Mouse (Mus musculus) hindbrain, embryonic 11.5 days (tissue): ENCODE measurements at regions not wholly inside any gene's neighbourhood (a gene's known extent, or its start where the extent isn't known, plus 50 kb on each side); places are given as distances from the start of the nearest gene placed in this dataset.
A peak's percentile ranks its signal among the peaks of the same experiment; 100 is the strongest.

Experiments used
- ATAC-seq: fragments of 200-750 bp; cut with Nextera tagmentation; 2 replicates; pipeline ENCODE4 v1.8.0; 2017; ENCODE audit warnings: mild to moderate bottlenecking, moderate TSS enrichment, moderate library complexity; ENCODE audit not compliant: low FRiP score
- DNase-seq: peaks from one replicate; pipeline ENCODE4 v3.0.0-alpha.2; 2015; ENCODE audit warnings: low spot score
- H3K27ac ChIP-seq: fragments of 300-500 bp; sonication (generic); 2 replicates; pipeline ENCODE4 v1.5.1; 2014; ENCODE audit warnings: mild to moderate bottlenecking, low read depth, low read length
- H3K27me3 ChIP-seq: fragments of 300-500 bp; sonication (generic); 2 replicates; pipeline ENCODE4 v1.6.1; 2014; ENCODE audit warnings: mild to moderate bottlenecking, low read length, moderate library complexity, mixed read lengths; ENCODE audit not compliant: control insufficient read depth, insufficient read depth
- H3K36me3 ChIP-seq: fragments of 300-500 bp; sonication (generic); 2 replicates; pipeline ENCODE4 v1.6.1; 2014; ENCODE audit warnings: mild to moderate bottlenecking, low read length, moderate library complexity, mixed read lengths; ENCODE audit not compliant: control insufficient read depth, insufficient read depth
- H3K4me1 ChIP-seq: fragments of 300-500 bp; sonication (generic); replicated peaks from 2 replicates; pipeline ENCODE4 v1.6.1; 2014; ENCODE audit warnings: low read length, mixed read lengths; ENCODE audit not compliant: control insufficient read depth, insufficient read depth
- H3K4me2 ChIP-seq: fragments of 300-500 bp; sonication (generic); replicated peaks from 2 replicates; pipeline ENCODE4 v1.6.1; 2014; ENCODE audit warnings: mild to moderate bottlenecking, low read depth, low read length
- H3K4me3 ChIP-seq: fragments of 300-500 bp; sonication (generic); 2 replicates; pipeline ENCODE4 v1.5.1; 2014; ENCODE audit warnings: low read depth, low read length
- H3K9ac ChIP-seq: fragments of 300-500 bp; sonication (generic); 2 replicates; pipeline ENCODE4 v1.6.1; 2014; ENCODE audit warnings: low read depth, low read length
- H3K9me3 ChIP-seq: fragments of 300-500 bp; sonication (generic); 2 replicates; pipeline ENCODE4 v1.6.1; 2016; ENCODE audit warnings: low read length; ENCODE audit not compliant: control insufficient read depth
- WGBS: fragments of 180-500 bp; shearing (Covaris S2); extraction: QIAGEN DNeasy Blood & Tissue Kit; methylation state at CpG from one replicate; pipeline ENCODE4 v1.1.7; 2014; 5-methylcytosine and 5-hydroxymethylcytosine counted together

- H3K27ac ChIP-seq = no peak overlapping the region
- WGBS = 65% methylated on average over 2 of the region's 2 CpGs
These were observed 70.5 kb upstream of the Efemp1 start for GRCm38 (mm10) chr11:28782486-28782885.

GRCm38 (mm10) chr11:28770831-28771230 is 82.2 kb upstream of the Efemp1 start:
- H3K9ac ChIP-seq = no peak overlapping the region
- no peaks in the 10 kb centered on the region for H3K36me3 ChIP-seq
- no peaks in the 10 kb centered on the region for H3K4me1 ChIP-seq
- H3K4me3 ChIP-seq = no peak overlapping the region
- no peak overlapping the region for H3K4me2 ChIP-seq
- DNase-seq (no peak), ATAC-seq (no peak)
- WGBS = 80% methylated on average over 1 of the region's 1 CpGs
- no peaks in the 10 kb centered on the region for H3K9me3 ChIP-seq
- H3K27me3 ChIP-seq = no peaks in the 10 kb centered on the region
- H3K27ac ChIP-seq = no peak overlapping the region

More at GRCm38 (mm10) chr11:28782486-28782885, 70.5 kb upstream of the Efemp1 start:
- Histone ChIP-seq H3K27me3 (no peaks in the 10 kb centered on the region), H3K4me2 (no peak overlapping the region), H3K4me1 (no peaks in the 10 kb centered on the region), H3K9ac (no peak overlapping the region), H3K4me3 (no peak overlapping the region), H3K36me3 (no peaks in the 10 kb centered on the region), H3K9me3 (no peaks in the 10 kb centered on the region)
- ATAC-seq (no peak), DNase-seq (no peak)

- no peak overlapping the region for H3K27ac ChIP-seq
- no peak overlapping the region for H3K4me2 ChIP-seq
- H3K4me1 ChIP-seq = no peaks in the 10 kb centered on the region
- no peaks in the 10 kb centered on the region for H3K36me3 ChIP-seq
- ATAC-seq (no peak), DNase-seq (no peak)
- H3K9ac ChIP-seq = no peak overlapping the region
- H3K9me3 ChIP-seq = no peaks in the 10 kb centered on the region
- H3K4me3 ChIP-seq = no peak overlapping the region
- H3K27me3 ChIP-seq = no peaks in the 10 kb centered on the region
These were observed 92.3 kb upstream of the Efemp1 start for GRCm38 (mm10) chr11:28760751-28761150.

- Histone ChIP-seq H3K36me3 (no peaks in the 10 kb centered on the region), H3K9ac (no peak overlapping the region), H3K27me3 (peaks cover 4% of the 10 kb centered on the region; the same call in 1 of the 2 replicates), H3K4me3 (no peak overlapping the region), H3K27ac (no peak overlapping the region), H3K4me2 (peak overlapping the region; percentile 23; the same call in 1 of the 2 replicates), H3K9me3 (no peaks in the 10 kb centered on the region), H3K4me1 (no peaks in the 10 kb centered on the region)
- 6% methylated on average over 8 of the region's 8 CpGs for WGBS
- ATAC-seq (peak; percentile 93), DNase-seq (peak; percentile 80)
These were observed 117.9 kb upstream of the Efemp1 start for GRCm38 (mm10) chr11:28734941-28735597.

- Histone ChIP-seq H3K27ac (no peak overlapping the region), H3K4me3 (no peak overlapping the region), H3K36me3 (no peaks in the 10 kb centered on the region), H3K9ac (no peak overlapping the region), H3K4me2 (no peak overlapping the region), H3K27me3 (peaks cover 4% of the 10 kb centered on the region; the same call in 1 of the 2 replicates), H3K9me3 (no peaks in the 10 kb centered on the region), H3K4me1 (no peaks in the 10 kb centered on the region)
- DNase-seq = no peak
- 17% methylated on average over 1 of the region's 1 CpGs for WGBS
- ATAC-seq = peak; percentile 46; the same call in 1 of the 2 replicates
These were observed 118.4 kb upstream of the Efemp1 start for GRCm38 (mm10) chr11:28734581-28734931.

- peak; percentile 10 for DNase-seq
These were observed 119.0 kb upstream of the Efemp1 start for GRCm38 (mm10) chr11:28733877-28734580.

GRCm38 (mm10) chr11:28730140-28730539 is 122.9 kb upstream of the Efemp1 start:
- ATAC-seq = no peak
- H3K36me3 ChIP-seq = no peaks in the 10 kb centered on the region

More at GRCm38 (mm10) chr11:28733877-28734580, 119.0 kb upstream of the Efemp1 start:
- Histone ChIP-seq H3K4me2 (no peak overlapping the region), H3K4me1 (no peaks in the 10 kb centered on the region), H3K9ac (no peak overlapping the region), H3K36me3 (no peaks in the 10 kb centered on the region), H3K4me3 (no peak overlapping the region), H3K9me3 (no peaks in the 10 kb centered on the region), H3K27me3 (peaks cover 4% of the 10 kb centered on the region; the same call in 1 of the 2 replicates), H3K27ac (no peak overlapping the region)
- WGBS = 18% methylated on average over 3 of the region's 3 CpGs
- ATAC-seq = 0 out of 2 replicates have a peak, but pooled peaks have one; percentile 36

GRCm38 (mm10) chr11:28709511-28709910 is 125.4 kb upstream of the Ccdc85a start:
- DNase-seq (no peak), ATAC-seq (no peak)
- no peaks in the 10 kb centered on the region for H3K4me1 ChIP-seq
- no peak overlapping the region for H3K27ac ChIP-seq
- H3K36me3 ChIP-seq = no peaks in the 10 kb centered on the region
- WGBS = 69% methylated on average over 3 of the region's 3 CpGs
- H3K4me3 ChIP-seq = no peak overlapping the region
- no peaks in the 10 kb centered on the region for H3K9me3 ChIP-seq
- H3K9ac ChIP-seq = no peak overlapping the region
- H3K4me2 ChIP-seq = no peak overlapping the region
- no peaks in the 10 kb centered on the region for H3K27me3 ChIP-seq

More at GRCm38 (mm10) chr11:28730140-28730539, 122.9 kb upstream of the Efemp1 start:
- H3K27me3 ChIP-seq = peaks cover 4% of the 10 kb centered on the region; the same call in 1 of the 2 replicates
- no peak overlapping the region for H3K4me3 ChIP-seq
- DNase-seq = no peak
- no peak overlapping the region for H3K27ac ChIP-seq
- H3K9ac ChIP-seq = no peak overlapping the region
- no peaks in the 10 kb centered on the region for H3K4me1 ChIP-seq
- no peak overlapping the region for H3K4me2 ChIP-seq
- WGBS = 44% methylated on average over 2 of the region's 2 CpGs
- no peaks in the 10 kb centered on the region for H3K9me3 ChIP-seq

- WGBS = 92% methylated on average over 6 of the region's 6 CpGs
- Histone ChIP-seq H3K4me2 (no peak overlapping the region), H3K27ac (no peak overlapping the region), H3K27me3 (no peaks in the 10 kb centered on the region), H3K9ac (no peak overlapping the region), H3K9me3 (no peaks in the 10 kb centered on the region), H3K4me3 (no peak overlapping the region), H3K4me1 (no peaks in the 10 kb centered on the region), H3K36me3 (no peaks in the 10 kb centered on the region)
- DNase-seq (no peak), ATAC-seq (no peak)
These were observed 124.3 kb upstream of the Ccdc85a start for GRCm38 (mm10) chr11:28708431-28708830.
